Mouse (Mus musculus): ENCODE measurements around the gene Itga5. TPM values are rescaled to one million over a fixed set of nuclear protein-coding genes. Genes with fewer than 3 reads are reported as not detected.

Itga5 gene
- total RNA-seq, 2 experiments from 2014 or later = 65.8 to 68.1 TPM

DNA sequence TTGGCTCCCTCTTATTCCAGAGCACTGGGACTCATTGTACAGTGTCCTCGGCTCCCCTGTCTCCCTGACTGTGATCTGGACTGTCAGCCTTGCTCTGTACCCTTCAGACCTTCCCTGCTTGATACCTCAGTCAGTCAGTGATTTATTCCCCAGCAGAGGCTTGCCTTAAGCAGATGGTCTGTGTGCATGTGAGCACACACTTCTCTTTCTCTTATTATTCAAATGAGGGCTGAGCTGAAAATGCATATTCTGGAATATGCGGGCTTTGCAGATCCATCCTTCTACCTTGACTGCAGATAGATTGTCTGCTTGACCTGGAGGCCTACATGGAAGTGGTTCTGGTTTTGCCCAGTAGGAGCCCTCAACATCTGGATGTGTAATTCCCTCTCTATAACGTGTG, 68.5 kb downstream of the Itga5 start:
- no peak for DNase-seq (ENCODE audit: low spot score in 2 of 2)

DNA sequence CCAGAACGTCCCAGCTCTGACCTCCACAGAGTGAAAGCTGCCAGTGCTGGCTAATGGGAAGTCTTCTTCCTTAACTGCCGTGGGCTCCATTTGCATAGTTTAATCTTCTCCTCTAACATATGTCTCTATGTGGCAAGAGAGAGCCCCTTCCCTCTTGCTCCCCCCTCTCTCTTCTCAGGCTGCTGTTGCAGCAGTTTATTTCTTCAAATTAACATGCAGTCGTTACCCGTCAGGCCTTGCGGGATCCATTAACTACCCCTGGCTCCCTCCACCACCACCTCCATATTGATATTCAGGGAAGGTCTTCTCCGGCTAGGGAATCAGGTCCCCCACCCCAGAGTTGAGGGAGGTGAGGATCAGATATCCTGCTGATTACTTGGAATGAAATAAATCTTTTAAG, 69.2 kb downstream of the Itga5 start:
- DNase-seq (ENCODE audit: low spot score in 2 of 2) = no peak

- DNase-seq (ENCODE audit: low spot score in 2 of 2) = no peak
These were observed 70.7 kb downstream of the Itga5 start for GRCm38 (mm10) chr15:103295851-103296250.

GRCm38 (mm10) chr15:103294649-103295048, 71.9 kb downstream of the Itga5 start:
- no peak for DNase-seq (ENCODE audit: low spot score in 2 of 2)

Small RNA genes within 50 kb of the gene (microRNA-seq; reads per million reads assigned to microRNA genes)
- not detected for gene Mir6963

Other genes starting within 250 kb of the Itga5 start
- 10 to 100 TPM; 13.9 to 15.4 TPM for gene Smug1, start 199.7 kb downstream of the Itga5 start, total RNA-seq (2021)
- 100 to 1,000 TPM in 1 of 2 experiments, 10 to 100 TPM in 1; 97.9 to 100 TPM for gene Cbx5, start 126.9 kb downstream of the Itga5 start, total RNA-seq (2021)
- 100 to 1,000 TPM; 295 to 303 TPM for gene Hnrnpa1, start 126.3 kb downstream of the Itga5 start, total RNA-seq (2021)
- 1 to 10 TPM in 1 of 2 experiments, under 1 TPM in 1; 0.61 to 1.5 TPM for gene Nfe2, start 108.4 kb downstream of the Itga5 start, total RNA-seq (2021)
- gene Copz1, start 94.0 kb downstream of the Itga5 start, total RNA-seq (2021) = 10 to 100 TPM; 72.8 to 78.4 TPM
- gene Gpr84, start 56.2 kb downstream of the Itga5 start, total RNA-seq (2021) = under 1 TPM; 0.16 to 0.20 TPM
- gene Zfp385a, start 26.7 kb downstream of the Itga5 start, total RNA-seq (2021) = 10 to 100 TPM; 62.1 to 70.0 TPM
- not detected for gene Gtsf1, start 63.7 kb upstream of the Itga5 start, total RNA-seq (2021)
- gene Gtsf2, start 81.7 kb upstream of the Itga5 start, total RNA-seq (2021) = not detected
- 1 to 10 TPM; 5.2 to 5.6 TPM for gene Nckap1l, start 87.0 kb upstream of the Itga5 start, total RNA-seq (2021)
- gene Pde1b, start 136.3 kb upstream of the Itga5 start, total RNA-seq (2021) = 1 to 10 TPM; 2.6 TPM
- 10 to 100 TPM; 62.0 to 73.9 TPM for gene Ppp1r1a, start 171.2 kb upstream of the Itga5 start, total RNA-seq (2021)
- not detected for gene Glycam1, start 198.3 kb upstream of the Itga5 start, total RNA-seq (2021)